Mouse (Mus musculus) neural tube, embryonic 15.5 days (tissue): ENCODE results near the gene Chn1. TPM values are rescaled to one million over a fixed set of nuclear protein-coding genes. Genes with fewer than 3 reads are reported as not detected.
"Not testable (repeated sequence)": the region's sequence is repeated elsewhere in the genome, so short reads cannot be mapped to it uniquely, and the experiment has no call there.

Source experiments
- ATAC-seq: fragments of 200-750 bp; cut with Nextera tagmentation; 2 replicates; pipeline ENCODE4 v1.8.0; 2017; ENCODE audit warnings: mild to moderate bottlenecking, moderate TSS enrichment, moderate library complexity; ENCODE audit not compliant: low FRiP score
- H3K27ac ChIP-seq: fragments of 300-500 bp; sonication (generic); replicated peaks from 2 replicates; pipeline ENCODE4 v1.5.1; 2015; ENCODE audit warnings: mild to moderate bottlenecking, inconsistent platforms
- H3K27me3 ChIP-seq: fragments of 300-500 bp; sonication (generic); replicated peaks from 2 replicates; pipeline ENCODE4 v1.6.1; 2015; ENCODE audit warnings: inconsistent platforms
- H3K36me3 ChIP-seq: fragments of 300-500 bp; sonication (generic); 2 replicates; pipeline ENCODE4 v1.6.1; 2015; ENCODE audit warnings: inconsistent platforms
- H3K4me1 ChIP-seq: fragments of 300-500 bp; sonication (generic); 2 replicates; pipeline ENCODE4 v1.6.1; 2015; ENCODE audit warnings: inconsistent platforms
- H3K4me2 ChIP-seq: fragments of 300-500 bp; sonication (generic); 2 replicates; pipeline ENCODE4 v1.6.1; 2015; ENCODE audit warnings: inconsistent platforms, mild to moderate bottlenecking, moderate library complexity
- H3K4me3 ChIP-seq: fragments of 300-500 bp; sonication (generic); replicated peaks from 2 replicates; pipeline ENCODE4 v1.5.1; 2015; ENCODE audit warnings: mild to moderate bottlenecking, inconsistent platforms
- H3K9ac ChIP-seq: fragments of 300-500 bp; sonication (generic); replicated peaks from 2 replicates; pipeline ENCODE4 v1.6.1; 2015; ENCODE audit warnings: mild to moderate bottlenecking, inconsistent platforms
- H3K9me3 ChIP-seq: fragments of 300-500 bp; sonication (generic); replicated peaks from 2 replicates; pipeline ENCODE4 v1.6.1; 2016; ENCODE audit warnings: inconsistent platforms
- WGBS: fragments of 180-500 bp; shearing (Covaris S2); methylation state at CpG from one replicate; pipeline ENCODE4 v1.1.7; 2015; ENCODE audit warnings: mixed read lengths; 5-methylcytosine and 5-hydroxymethylcytosine counted together
- polyA plus RNA-seq: library from polyadenylated mRNA; unstranded; fragments of >200 nt; fragmentation: Nextera tagmentation; extraction: Ambion mirVana; gene quantifications from 2 replicates; pipeline ENCODE4 v1.2.1, GENCODE M21; 2015

Chn1 gene
- 78.8 and 101 TPM in 2 replicates for polyA plus RNA-seq

DNA sequence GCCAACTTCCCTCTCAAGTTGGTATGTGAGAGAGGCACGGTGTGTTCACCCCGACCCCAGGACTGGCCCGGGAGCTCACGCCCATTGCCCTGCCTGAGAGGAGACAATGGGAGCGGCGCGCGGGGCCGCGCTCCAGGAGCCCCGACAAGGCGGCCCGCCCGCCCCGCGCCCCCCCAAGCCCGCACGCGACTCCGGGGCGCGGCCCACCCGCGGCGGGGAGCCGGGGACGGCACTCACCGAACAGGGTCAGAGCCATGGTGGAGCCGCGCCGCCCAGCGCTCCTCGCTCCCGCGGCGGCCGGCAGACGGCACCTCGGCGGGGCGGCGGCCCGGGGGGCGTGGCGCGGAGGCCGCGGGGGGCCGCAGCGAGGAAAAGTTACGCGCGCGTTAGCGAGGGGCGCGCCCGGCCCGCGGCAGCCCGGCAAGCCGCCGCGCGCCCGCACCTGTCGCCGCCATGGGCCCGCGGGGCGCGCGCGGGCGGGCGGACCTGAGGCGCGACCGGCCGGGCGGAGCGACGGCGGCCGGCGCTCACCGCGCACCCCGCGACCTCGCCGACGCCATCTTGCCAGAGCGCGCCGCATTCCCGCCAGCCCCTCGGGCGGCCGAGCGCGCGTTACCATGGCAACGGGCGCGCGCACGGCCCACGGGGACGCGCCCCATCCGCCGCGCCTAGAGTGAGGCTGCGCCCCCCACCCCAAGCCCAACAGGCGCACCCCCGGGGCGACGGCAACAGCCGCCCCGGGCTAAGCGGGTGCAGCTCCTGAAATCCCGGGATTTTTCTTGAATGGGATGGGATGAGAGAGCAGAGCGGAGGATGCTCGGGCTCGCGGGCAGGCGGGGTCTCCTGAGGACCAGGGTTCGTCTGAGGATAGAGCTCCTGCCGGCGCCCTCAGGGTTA lies at the start of gene Chn1:
Gene Chn1, minus strand, starts transcription at position 561 of the 897 bp plus-strand sequence.
- Histone ChIP-seq H3K36me3 (no peaks in the 10 kb centered on the region), H3K4me1 (peaks cover 36% of the 10 kb centered on the region), H3K27me3 (no peaks in the 10 kb centered on the region), H3K27ac (peak within 1 kb of the TSS; percentile 97), H3K9ac (peak within 1 kb of the TSS; percentile 84), H3K4me3 (peak within 1 kb of the TSS; percentile 81), H3K9me3 (no peaks in the 10 kb centered on the region), H3K4me2 (peak within 1 kb of the TSS; percentile 68)
- peak; percentile 93 for ATAC-seq
- under 1% methylated on average over 93 of the region's 131 CpGs for WGBS

DNA sequence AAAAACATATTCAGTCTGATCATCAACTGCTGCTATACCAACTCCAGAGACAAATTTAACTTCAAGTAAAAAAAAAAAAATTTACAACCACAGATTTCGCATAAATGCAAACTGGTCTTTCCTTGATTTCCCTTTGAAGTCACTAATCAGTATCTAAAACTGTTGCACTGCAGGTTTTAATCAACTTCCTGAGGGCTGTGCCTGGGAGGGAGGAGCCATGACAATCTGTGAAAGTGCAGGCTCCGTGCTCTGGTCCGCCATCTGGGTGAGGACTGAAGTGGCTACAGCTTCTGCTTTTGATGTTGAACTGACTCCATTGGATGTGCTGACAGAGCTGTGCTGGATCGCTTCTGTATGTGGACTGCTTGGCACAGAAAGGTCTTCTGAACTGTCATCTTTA lies 43.6 kb upstream of the Chn1 start:
- Histone ChIP-seq H3K36me3 (peaks cover 16% of the 10 kb centered on the region), H3K9me3 (no peaks in the 10 kb centered on the region), H3K4me3 (no peak overlapping the region), H3K4me2 (no peak overlapping the region), H3K9ac (no peak overlapping the region), H3K27ac (no peak overlapping the region), H3K4me1 (no peaks in the 10 kb centered on the region), H3K27me3 (no peaks in the 10 kb centered on the region)
- 85% methylated on average over 4 of the region's 4 CpGs for WGBS
- ATAC-seq = no peak

DNA sequence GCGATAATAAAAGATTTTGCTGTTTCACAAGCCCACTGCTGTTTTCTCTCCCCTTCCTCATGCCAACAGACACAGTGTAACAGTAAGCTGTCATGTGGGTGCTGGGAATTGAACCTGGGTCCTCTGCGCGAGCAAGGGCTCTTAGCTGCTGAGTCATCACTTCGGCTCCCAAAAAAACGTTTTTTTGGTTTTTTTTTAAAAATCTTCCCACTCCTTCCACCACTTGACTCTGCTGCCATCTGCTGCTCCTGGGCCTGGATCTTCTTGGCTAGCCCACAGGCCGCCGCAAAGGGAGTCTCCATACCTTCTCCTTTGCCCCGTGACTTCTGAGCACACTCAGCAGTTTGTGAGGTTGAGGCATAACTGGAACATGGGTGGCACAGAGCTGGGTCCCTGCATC lies 32.5 kb upstream of the Chn1 start:
- no peak for ATAC-seq
- H3K27me3 ChIP-seq = no peaks in the 10 kb centered on the region
- H3K9ac ChIP-seq = no peak overlapping the region
- H3K4me1 ChIP-seq = no peaks in the 10 kb centered on the region
- no peak overlapping the region for H3K4me3 ChIP-seq
- H3K36me3 ChIP-seq = no peaks in the 10 kb centered on the region
- H3K4me2 ChIP-seq = no peak overlapping the region
- H3K27ac ChIP-seq = no peak overlapping the region
- no peaks in the 10 kb centered on the region for H3K9me3 ChIP-seq
- WGBS = 87% methylated on average over 8 of the region's 8 CpGs

DNA sequence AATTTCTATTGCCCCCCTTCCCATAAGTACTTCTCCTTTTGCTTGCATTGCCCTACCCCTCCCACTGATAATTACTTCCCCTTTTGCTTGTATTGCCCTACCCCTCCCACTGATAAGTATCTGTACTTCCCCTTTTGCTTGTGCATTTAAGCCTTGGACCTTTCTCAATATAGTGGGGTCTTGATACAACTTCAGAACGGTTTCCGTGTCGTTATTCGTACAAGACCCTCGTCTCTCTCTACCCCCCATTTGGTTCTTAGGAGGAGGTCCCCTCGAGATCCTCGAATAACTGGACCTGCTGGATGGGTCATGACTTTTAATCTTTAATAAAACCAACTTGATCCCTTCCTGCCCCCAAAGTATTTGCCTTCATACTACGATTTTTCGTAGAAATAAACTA lies 25.0 kb upstream of the Chn1 start:
- H3K36me3 ChIP-seq, H3K4me3 ChIP-seq, H3K4me2 ChIP-seq, H3K4me1 ChIP-seq, H3K9ac ChIP-seq, H3K9me3 ChIP-seq, ATAC-seq, H3K27me3 ChIP-seq, H3K27ac ChIP-seq: not testable (repeated sequence)
- WGBS = 93% methylated on average over 9 of the region's 9 CpGs

DNA sequence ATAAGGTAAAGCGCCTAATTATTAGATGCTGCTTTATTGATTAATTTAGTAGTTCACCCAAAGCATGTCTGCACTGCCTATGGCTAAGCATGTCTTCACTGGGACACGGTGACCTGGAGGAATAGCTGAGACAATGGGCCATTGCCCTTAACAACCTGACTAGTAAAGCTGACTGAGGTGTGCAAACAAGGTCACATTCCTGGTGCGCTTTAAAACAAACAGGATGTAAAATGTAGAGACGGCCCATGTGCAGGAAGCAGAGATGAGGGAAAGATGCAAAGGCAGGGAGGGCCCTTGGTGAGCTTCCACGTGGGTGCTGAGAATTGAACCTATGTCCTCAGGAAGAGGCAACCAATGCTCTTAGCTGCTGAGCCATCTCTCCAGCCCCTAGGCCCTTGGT lies 23.6 kb upstream of the Chn1 start:
- Histone ChIP-seq H3K36me3 (no peaks in the 10 kb centered on the region), H3K4me2 (no peak overlapping the region), H3K4me3 (no peak overlapping the region), H3K9me3 (no peaks in the 10 kb centered on the region), H3K27ac (no peak overlapping the region), H3K4me1 (no peaks in the 10 kb centered on the region), H3K9ac (no peak overlapping the region), H3K27me3 (no peaks in the 10 kb centered on the region)
- 68% methylated on average over 5 of the region's 5 CpGs for WGBS
- no peak for ATAC-seq

DNA sequence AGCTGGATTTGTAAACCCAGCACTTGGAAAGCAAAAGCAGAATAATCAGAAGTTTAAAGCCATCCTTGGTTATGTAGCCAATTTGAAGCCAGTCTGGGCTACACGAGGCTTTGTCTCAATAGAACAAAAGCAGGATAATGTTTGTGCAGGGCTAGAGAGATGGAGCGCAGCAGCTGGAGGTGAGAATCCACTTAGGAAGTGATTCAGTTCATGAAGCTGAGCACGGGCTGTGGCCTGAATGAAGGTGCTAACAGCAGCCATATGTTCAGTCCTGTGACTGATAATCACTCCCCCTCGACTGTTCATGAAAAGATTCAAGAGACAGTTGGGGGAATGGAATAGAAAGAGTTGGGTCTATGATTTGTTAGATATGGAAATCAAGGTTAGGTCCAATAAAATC lies 23.0 kb upstream of the Chn1 start:
- no peak overlapping the region for H3K4me2 ChIP-seq

DNA sequence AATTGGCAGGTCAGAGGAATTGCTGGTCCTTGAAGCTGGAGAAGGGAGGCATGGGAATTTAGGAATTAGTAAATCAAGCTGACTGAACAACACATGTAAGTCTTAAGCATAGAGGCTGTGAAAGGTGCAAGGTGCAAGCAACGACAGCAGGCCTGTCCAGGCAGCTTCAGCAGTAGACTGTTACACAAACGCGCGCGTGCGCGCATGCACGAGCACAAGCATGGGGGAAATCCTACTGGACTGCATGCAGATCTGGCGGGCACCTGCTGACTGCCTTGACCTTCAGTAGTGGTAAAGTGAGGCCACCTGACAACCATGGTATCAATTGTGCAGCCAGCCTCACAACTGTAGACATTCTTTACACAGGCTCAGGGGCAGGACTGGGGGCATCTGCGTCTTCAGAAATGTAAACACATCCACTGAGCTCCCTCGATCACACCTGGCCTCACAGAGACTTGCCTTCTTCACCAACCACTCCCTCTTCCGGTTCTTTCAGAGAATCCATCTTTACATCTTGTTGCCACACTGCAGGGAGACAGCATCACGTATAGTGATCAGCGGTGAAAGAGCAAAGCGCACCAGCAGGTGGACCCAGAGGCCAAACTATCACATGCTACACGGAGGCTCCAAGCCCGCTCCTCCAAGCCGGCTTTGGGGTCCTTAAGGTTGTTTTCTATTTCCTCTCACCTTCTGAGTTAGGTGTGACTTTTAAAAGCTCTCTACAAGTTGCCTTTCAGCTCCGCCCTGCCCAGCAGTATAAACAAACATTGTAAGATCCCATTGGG lies 16.9 kb upstream of the Chn1 start:
- 58% methylated on average over 19 of the region's 19 CpGs for WGBS
- Histone ChIP-seq H3K4me2 (peak overlapping the region; percentile 5; the same call in 1 of the 2 replicates), H3K36me3 (no peaks in the 10 kb centered on the region), H3K27me3 (no peaks in the 10 kb centered on the region; the same call in 1 of the 2 replicates), H3K9me3 (no peaks in the 10 kb centered on the region), H3K4me3 (no peak overlapping the region), H3K9ac (no peak overlapping the region), H3K27ac (no peak overlapping the region), H3K4me1 (no peaks in the 10 kb centered on the region)
- no peak for ATAC-seq

More for the DNA sequence above, 23.0 kb upstream of the Chn1 start:
- Histone ChIP-seq H3K9ac (no peak overlapping the region), H3K36me3 (no peaks in the 10 kb centered on the region), H3K4me1 (no peaks in the 10 kb centered on the region), H3K27ac (no peak overlapping the region), H3K4me3 (no peak overlapping the region), H3K27me3 (no peaks in the 10 kb centered on the region), H3K9me3 (no peaks in the 10 kb centered on the region)
- no peak for ATAC-seq
- WGBS = 59% methylated on average over 4 of the region's 4 CpGs

DNA sequence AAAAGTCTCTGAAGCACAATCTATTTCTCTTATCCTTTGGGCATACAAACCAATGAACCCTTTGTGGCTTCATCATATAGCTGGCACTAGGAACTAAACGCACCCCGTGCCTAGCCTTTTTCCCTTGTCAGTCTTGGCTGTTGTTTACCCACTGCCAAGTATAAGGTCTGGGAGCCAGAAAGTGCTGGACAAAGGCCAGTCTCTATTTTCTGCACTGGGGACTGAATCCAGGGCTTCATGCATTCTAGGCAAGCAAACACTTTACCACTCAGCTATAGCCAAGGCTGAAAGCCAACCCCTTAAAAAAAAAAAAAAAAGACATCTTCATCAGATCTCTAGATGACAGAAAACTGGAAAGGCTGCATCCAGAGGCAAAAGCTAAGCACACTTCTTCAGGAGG lies 15.2 kb upstream of the Chn1 start:
- H3K27me3 ChIP-seq = no peaks in the 10 kb centered on the region; the same call in 1 of the 2 replicates
- H3K36me3 ChIP-seq = no peaks in the 10 kb centered on the region
- no peaks in the 10 kb centered on the region for H3K4me1 ChIP-seq
- H3K9me3 ChIP-seq = no peaks in the 10 kb centered on the region
- 74% methylated on average over 2 of the region's 2 CpGs for WGBS
- H3K4me2 ChIP-seq = no peak overlapping the region
- no peak overlapping the region for H3K27ac ChIP-seq
- no peak overlapping the region for H3K4me3 ChIP-seq
- H3K9ac ChIP-seq = no peak overlapping the region
- ATAC-seq = no peak

DNA sequence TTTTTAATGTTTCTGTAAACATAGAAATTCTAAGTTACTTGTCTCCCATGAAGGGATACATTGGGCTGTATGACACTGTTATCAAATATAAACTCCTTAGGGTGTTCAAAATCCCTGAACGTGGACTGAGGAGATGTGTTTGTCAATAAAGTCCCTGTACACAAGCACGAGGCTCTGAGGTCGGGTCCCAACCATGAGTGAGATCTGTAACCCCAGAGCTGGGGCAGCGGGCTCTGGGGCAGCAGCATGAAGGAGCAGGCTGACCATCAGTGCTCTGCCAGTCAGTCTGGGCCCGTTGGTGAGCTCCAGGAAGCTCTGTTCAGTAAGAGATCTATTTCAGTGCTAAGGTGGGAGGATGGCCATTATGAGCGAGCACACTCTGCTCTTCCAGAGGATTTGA lies 13.2 kb upstream of the Chn1 start:
- Histone ChIP-seq H3K9ac (no peak overlapping the region), H3K4me1 (no peaks in the 10 kb centered on the region), H3K4me3 (no peak overlapping the region), H3K36me3 (no peaks in the 10 kb centered on the region), H3K27me3 (no peaks in the 10 kb centered on the region; the same call in 1 of the 2 replicates), H3K4me2 (no peak overlapping the region), H3K9me3 (no peaks in the 10 kb centered on the region), H3K27ac (no peak overlapping the region)
- 81% methylated on average over 6 of the region's 6 CpGs for whole genome bisulfite sequencing
- ATAC-seq = no peak

DNA sequence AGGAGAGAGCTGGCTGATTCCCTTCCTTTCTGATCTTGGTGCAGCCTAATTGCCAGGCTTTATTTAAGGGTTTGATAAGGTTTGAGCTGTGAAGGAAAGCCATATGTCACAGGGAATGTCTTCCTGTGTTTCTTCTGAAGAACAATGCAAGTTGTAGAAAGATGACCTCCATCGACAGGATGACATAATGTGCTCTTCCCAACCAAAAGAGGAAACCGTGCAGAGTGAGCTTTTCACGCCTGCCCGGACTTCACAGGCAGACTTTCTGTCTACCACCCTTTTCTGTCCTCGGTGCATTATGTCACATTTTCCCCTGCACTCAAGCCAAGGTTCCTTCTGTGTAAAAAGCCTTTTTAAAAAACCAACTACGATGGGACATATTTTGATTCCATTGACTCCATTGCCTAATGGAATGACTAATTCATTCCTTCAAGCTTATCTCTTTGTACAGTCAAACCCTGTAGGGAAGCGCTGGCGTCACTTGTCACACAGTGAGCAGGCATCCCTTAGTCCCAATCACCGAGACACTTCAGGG lies 7.3 kb upstream of the Chn1 start:
- H3K4me2 ChIP-seq = no peak overlapping the region
- H3K9ac ChIP-seq = no peak overlapping the region
- H3K27ac ChIP-seq = no peak overlapping the region
- H3K9me3 ChIP-seq = no peaks in the 10 kb centered on the region
- no peaks in the 10 kb centered on the region for H3K27me3 ChIP-seq
- peaks cover 12% of the 10 kb centered on the region; the same call in 1 of the 2 replicates for H3K4me1 ChIP-seq
- no peak overlapping the region for H3K4me3 ChIP-seq
- no peak for ATAC-seq
- H3K36me3 ChIP-seq = no peaks in the 10 kb centered on the region
- WGBS = 46% methylated on average over 9 of the region's 9 CpGs

DNA sequence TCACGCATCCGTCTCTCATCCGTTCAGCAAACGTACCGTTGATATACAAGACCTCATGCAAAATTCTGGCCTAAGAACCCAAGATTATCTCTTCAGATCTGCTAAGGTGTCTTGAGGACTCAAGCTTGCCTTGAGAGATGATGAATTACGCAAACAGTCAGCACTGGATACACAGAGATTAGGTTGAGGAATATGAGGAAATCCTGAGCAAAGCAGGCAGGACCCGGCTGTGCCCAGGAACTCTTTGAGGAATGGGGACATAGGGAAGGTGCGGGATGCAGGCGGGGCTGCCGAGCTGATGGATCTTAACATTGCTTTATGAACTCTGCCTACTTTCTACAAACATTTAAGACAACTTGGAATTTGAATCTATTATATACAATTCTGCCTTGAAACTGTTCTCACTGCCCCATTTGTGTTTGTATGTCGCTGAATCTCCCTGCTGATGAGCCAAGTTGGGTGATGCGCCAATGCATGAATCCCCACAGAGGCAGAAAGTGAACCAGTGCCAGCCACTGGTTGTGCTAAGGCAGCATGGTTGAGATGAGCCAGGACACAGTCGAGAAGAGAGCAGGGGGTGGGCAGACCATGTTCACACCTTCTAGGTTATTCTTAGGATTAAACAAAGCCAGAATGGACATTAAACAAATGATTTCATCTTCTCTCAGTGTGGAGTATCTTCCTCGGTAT lies 5.3 kb upstream of the Chn1 start:
- Histone ChIP-seq H3K4me1 (peaks cover 18% of the 10 kb centered on the region; the same call in 1 of the 2 replicates), H3K36me3 (no peaks in the 10 kb centered on the region), H3K27me3 (no peaks in the 10 kb centered on the region), H3K9me3 (no peaks in the 10 kb centered on the region), H3K4me2 (no peak overlapping the region), H3K9ac (no peak overlapping the region), H3K4me3 (no peak overlapping the region), H3K27ac (no peak overlapping the region)
- WGBS = 75% methylated on average over 14 of the region's 14 CpGs
- ATAC-seq = no peak
